Mouse (Mus musculus) cerebral cortex, adult 2 months (tissue): Measurements from ENCODE around the gene Fam173a.

Experiments used
- WGBS: fragments of 180-500 bp; shearing (Covaris S2); methylation state at CpG from one replicate; pipeline ENCODE4 v1.1.7; 2018; 5-methylcytosine and 5-hydroxymethylcytosine counted together

Gene Fam173a

GRCm38 (mm10) chr17:25828712-25829557 is 36.2 kb upstream of the Fam173a start, which contains the start of gene Jmjd8:
TSS of gene Jmjd8 (plus strand) at chr17:25828867.
- WGBS = under 1% methylated on average over 32 of the region's 32 CpGs

GRCm38 (mm10) chr17:25828223-25828594 is 35.5 kb upstream of the Fam173a start:
- WGBS = 77% methylated on average over 8 of the region's 8 CpGs

- WGBS = 87% methylated on average over 22 of the region's 22 CpGs
These were observed 35.0 kb upstream of the Fam173a start for GRCm38 (mm10) chr17:25827546-25828222.

- 97% methylated on average over 13 of the region's 13 CpGs for WGBS
These were observed 34.3 kb upstream of the Fam173a start for GRCm38 (mm10) chr17:25827011-25827410.

GRCm38 (mm10) chr17:25825984-25826570 is 33.4 kb upstream of the Fam173a start:
- 93% methylated on average over 27 of the region's 27 CpGs for WGBS

GRCm38 (mm10) chr17:25825311-25825710 is 32.6 kb upstream of the Fam173a start:
- 88% methylated on average over 6 of the region's 6 CpGs for WGBS

- WGBS = 70% methylated on average over 16 of the region's 17 CpGs
These were observed 31.9 kb upstream of the Fam173a start for GRCm38 (mm10) chr17:25824362-25825142.

GRCm38 (mm10) chr17:25823452-25823851 is 30.8 kb upstream of the Fam173a start, which contains the start of gene Wdr24:
TSS of gene Wdr24 (plus strand) at chr17:25823627.
- WGBS = under 1% methylated on average over 18 of the region's 18 CpGs

GRCm38 (mm10) chr17:25818851-25819780 is 26.4 kb upstream of the Fam173a start:
- 19% methylated on average over 46 of the region's 46 CpGs for WGBS

GRCm38 (mm10) chr17:25817662-25818061 is 25.0 kb upstream of the Fam173a start:
- 66% methylated on average over 11 of the region's 11 CpGs for WGBS

- under 1% methylated on average over 20 of the region's 20 CpGs for WGBS
These were observed 20.8 kb upstream of the Fam173a start for GRCm38 (mm10) chr17:25813471-25813870.

GRCm38 (mm10) chr17:25810890-25811289 is 18.2 kb upstream of the Fam173a start:
- 40% methylated on average over 4 of the region's 4 CpGs for WGBS

- 10% methylated on average over 25 of the region's 25 CpGs for WGBS
These were observed 17.1 kb upstream of the Fam173a start for GRCm38 (mm10) chr17:25809606-25810340.

- under 1% methylated on average over 98 of the region's 100 CpGs for whole genome bisulfite sequencing
These were observed 16.3 kb upstream of the Fam173a start, which contains the start of gene Fbxl16 for GRCm38 (mm10) chr17:25808789-25809605. TSS of gene Fbxl16 (plus strand) at chr17:25809085.

GRCm38 (mm10) chr17:25808028-25808427 is 15.3 kb upstream of the Fam173a start:
- 34% methylated on average over 5 of the region's 5 CpGs for WGBS

- WGBS = 21% methylated on average over 2 of the region's 2 CpGs
These were observed 14.8 kb upstream of the Fam173a start for GRCm38 (mm10) chr17:25807452-25807851.

GRCm38 (mm10) chr17:25806507-25806906 is 13.8 kb upstream of the Fam173a start:
- WGBS = 92% methylated on average over 4 of the region's 4 CpGs

- WGBS = 7% methylated on average over 10 of the region's 10 CpGs
These were observed 10.3 kb upstream of the Fam173a start for GRCm38 (mm10) chr17:25802825-25803517.
